13 mouse cellular contexts compared by ENCODE assay signal in the genomic region with DNA sequence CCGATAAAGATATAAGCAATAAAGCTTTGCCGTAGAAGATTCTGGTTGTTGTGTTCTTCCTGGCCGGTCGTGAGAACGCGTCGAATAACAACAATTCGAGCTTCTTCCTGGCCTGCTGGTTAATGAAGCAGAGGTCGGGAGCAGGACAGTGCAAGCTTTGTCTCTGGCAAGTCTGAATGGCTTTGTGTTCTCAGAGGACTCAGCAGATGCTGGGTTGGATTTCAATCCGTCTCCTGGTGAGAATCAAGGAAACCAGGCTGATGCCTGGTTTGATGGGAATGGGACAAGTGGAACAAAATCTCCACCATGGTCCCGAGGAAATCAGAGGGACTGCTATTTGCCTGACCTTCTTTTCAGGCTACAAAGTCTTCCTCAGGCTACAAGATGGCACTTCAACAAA. TPM values are rescaled to one million over a fixed set of nuclear protein-coding genes. Genes with fewer than 3 reads are reported as not detected.
DNase-seq lines count a peak whose midpoint lies in the region; ATAC-seq and TF ChIP-seq lines count a peak whose summit lies in the region.
"Had no signal": no experiment of that assay in that cellular context is flagged by ENCODE, and none has a peak within 500 bp of the region (broad histone marks: within the 10 kb centered on the region; RNA-seq: fewer than 3 reads in every experiment).

No protein-coding gene starts in this region.

- TF ChIP-seq CTCF in left cerebral cortex, adult 2 months (IDR thresholded peaks at IDR 0.05) = no peak

- no peak overlapping the region for H3K4me2 ChIP-seq in forebrain, embryonic 12.5 days
- no peak overlapping the region for H3K4me2 ChIP-seq in intestine, embryonic 15.5 days (replicated peaks)
- H3K4me2 ChIP-seq in heart, embryonic 12.5 days = no peak overlapping the region
- H3K4me2 ChIP-seq: liver, embryonic 13.5 days had no signal

- no peak for DNase-seq in left cerebral cortex, adult 2 months (ENCODE audit: extremely low spot score in 1 of 2, low spot score in 2 of 2)
- no peak for DNase-seq in left cerebral cortex, postnatal 36 days (ENCODE audit: low spot score in 2 of 2)
- peak; percentile 78 for DNase-seq in retina, postnatal 1 day
- no peak for DNase-seq in kidney, postnatal 25 days
- no peak for DNase-seq in gastrocnemius, adult 8-10 months (ENCODE audit: low spot score in 2 of 2)
- DNase-seq: cerebellum, adult 8-10 months; liver, embryonic 13.5 days; right cerebral cortex, postnatal 14 days; thymus, adult 18-20 months had no signal

- H3K9me3 ChIP-seq in forebrain, embryonic 12.5 days = no peaks in the 10 kb centered on the region
- no peaks in the 10 kb centered on the region for H3K9me3 ChIP-seq in intestine, embryonic 15.5 days
- H3K9me3 ChIP-seq in heart, embryonic 12.5 days (replicated peaks) = no peaks in the 10 kb centered on the region
- H3K9me3 ChIP-seq: liver, embryonic 13.5 days had no signal

- peak overlapping the region; percentile 64 for H3K27ac ChIP-seq in left cerebral cortex, adult 2 months
- H3K27ac ChIP-seq in forebrain, embryonic 12.5 days = peak overlapping the region; percentile 61; the same call in 1 of the 2 replicates
- 0 out of 2 replicates have a peak overlapping the region, but pooled peaks have one; percentile 22 for H3K27ac ChIP-seq in intestine, embryonic 15.5 days
- no peak overlapping the region for H3K27ac ChIP-seq in heart, embryonic 12.5 days (ENCODE audit: poor library complexity, severe bottlenecking)
- H3K27ac ChIP-seq: liver, embryonic 13.5 days had no signal

- peaks cover 49% of the 10 kb centered on the region for H3K36me3 ChIP-seq in forebrain, embryonic 12.5 days (replicated peaks)
- H3K36me3 ChIP-seq in intestine, embryonic 15.5 days = peaks cover 34% of the 10 kb centered on the region
- H3K36me3 ChIP-seq in heart, embryonic 12.5 days = peaks cover 36% of the 10 kb centered on the region

- ATAC-seq in forebrain, embryonic 12.5 days (ENCODE audit: low FRiP score) = no peak
- no peak for ATAC-seq in intestine, embryonic 15.5 days
- no peak for ATAC-seq in heart, embryonic 12.5 days (ENCODE audit: insufficient number of reproducible peaks, low FRiP score)
- ATAC-seq: activated CD4-positive, CD25-positive, alpha-beta regulatory T cell, adult 4 months had no signal

- no peak overlapping the region for H3K4me3 ChIP-seq in left cerebral cortex, adult 2 months
- no peak overlapping the region for H3K4me3 ChIP-seq in forebrain, embryonic 12.5 days (replicated peaks)
- no peak overlapping the region for H3K4me3 ChIP-seq in intestine, embryonic 15.5 days (replicated peaks)
- no peak overlapping the region for H3K4me3 ChIP-seq in heart, embryonic 12.5 days
- H3K4me3 ChIP-seq: liver, embryonic 13.5 days had no signal

- intact Hi-C loops in left cerebral cortex, adult 2 months (cut with DNase I) = no loop called here
- intact Hi-C loops in left cerebral cortex, postnatal 36 days (cut with DNase I) = no loop called here

- WGBS in forebrain, embryonic 12.5 days = 45% methylated on average over 11 of the region's 11 CpGs
- WGBS in intestine, embryonic 15.5 days = 80% methylated on average over 11 of the region's 11 CpGs
- 79% methylated on average over 11 of the region's 11 CpGs for WGBS in heart, embryonic 12.5 days

- H3K4me1 ChIP-seq in forebrain, embryonic 12.5 days = peaks cover 8% of the 10 kb centered on the region; the same call in 1 of the 2 replicates
- H3K4me1 ChIP-seq in intestine, embryonic 15.5 days (replicated peaks) = no peaks in the 10 kb centered on the region
- no peaks in the 10 kb centered on the region for H3K4me1 ChIP-seq in heart, embryonic 12.5 days (replicated peaks)
- H3K4me1 ChIP-seq: liver, embryonic 13.5 days had no signal

- no peak overlapping the region for H3K9ac ChIP-seq in forebrain, embryonic 12.5 days
- no peak overlapping the region for H3K9ac ChIP-seq in intestine, embryonic 15.5 days
- no peak overlapping the region for H3K9ac ChIP-seq in heart, embryonic 12.5 days
- H3K9ac ChIP-seq: liver, embryonic 13.5 days had no signal

- H3K27me3 ChIP-seq in forebrain, embryonic 12.5 days = no peaks in the 10 kb centered on the region
- H3K27me3 ChIP-seq in intestine, embryonic 15.5 days (replicated peaks) = no peaks in the 10 kb centered on the region
- H3K27me3 ChIP-seq in heart, embryonic 12.5 days (replicated peaks) = no peaks in the 10 kb centered on the region
- H3K27me3 ChIP-seq: liver, embryonic 13.5 days had no signal

RNA-seq across cellular contexts. Expression of gene Fscn1, which starts 49.2 kb away (rescaled TPM):
- total RNA-seq in left cerebral cortex, adult 2 months (2021) = 100 to 1,000 TPM; 334 to 344 TPM
- total RNA-seq in left cerebral cortex, postnatal 36 days (2021) = 100 to 1,000 TPM; 310 to 396 TPM
- polyA plus RNA-seq in forebrain, embryonic 12.5 days (2016; fragmentation: Nextera tagmentation; extraction: Ambion mirVana) = 665 and 748 TPM in 2 replicates
- polyA plus RNA-seq in intestine, embryonic 15.5 days (2015; fragmentation: Nextera tagmentation; extraction: Ambion mirVana) = 140 and 170 TPM in 2 replicates
- polyA plus RNA-seq in heart, embryonic 12.5 days (2016; fragmentation: Nextera tagmentation; extraction: Ambion mirVana) = 201 and 205 TPM in 2 replicates
- total RNA-seq in gastrocnemius, adult 8-10 months (2022) = 1 to 10 TPM; 3.0 to 7.9 (median 5.0) TPM

Comparison
In these comparisons a context has a peak if more than half of its experiments do, and no peak if none do; other contexts are left out.
1. RNA of gene Fscn1, which starts 49.2 kb away (total RNA-seq): 310 to 396 TPM in left cerebral cortex, postnatal 36 days and 334 to 344 TPM in left cerebral cortex, adult 2 months; 3.0 to 7.9 TPM in gastrocnemius, adult 8-10 months; every median in the first group is over 10 times any median in the second.